Mouse (Mus musculus) thymus, adult 2 months (tissue): ENCODE results near the gene Emilin1.

ENCODE experiments used
- CTCF ChIP-seq: fragments of 200-500 bp; IDR thresholded peaks from 2 replicates; pipeline ENCODE4 v1.5.1; 2012; ENCODE audit warnings: mild to moderate bottlenecking, control low read depth, low read length, moderate library complexity, borderline replicate concordance; ENCODE audit not compliant: control insufficient read depth, poor library complexity, insufficient read depth; ENCODE audit errors: extremely low read depth
- POLR2A ChIP-seq: fragments of 200-500 bp; IDR thresholded peaks from 2 replicates; pipeline ENCODE4 v1.6.1; 2012; ENCODE audit warnings: mild to moderate bottlenecking, low read length, control low read depth, moderate library complexity; ENCODE audit not compliant: control insufficient read depth, poor library complexity, insufficient read depth; ENCODE audit errors: extremely low read depth

GRCm38 (mm10) chr5:30866871-30867270 lies 46.3 kb upstream of the Emilin1 start:
- TF ChIP-seq CTCF, result no peak
- TF ChIP-seq POLR2A, result no peak
